Mouse (Mus musculus) neural tube, embryonic 13.5 days (tissue): Measurements from ENCODE around the gene Pheta1. TPM values are rescaled to one million over a fixed set of nuclear protein-coding genes. Genes with fewer than 3 reads are reported as not detected.

ENCODE experiments used
- ATAC-seq: fragments of 200-750 bp; cut with Nextera tagmentation; 2 replicates; pipeline ENCODE4 v1.8.0; 2017; ENCODE audit warnings: low read depth, mild to moderate bottlenecking, moderate TSS enrichment, moderate library complexity
- H3K27ac ChIP-seq: fragments of 300-500 bp; sonication (generic); replicated peaks from 2 replicates; pipeline ENCODE4 v1.5.1; 2015; ENCODE audit warnings: moderate library complexity, mild to moderate bottlenecking, inconsistent platforms
- H3K27me3 ChIP-seq: fragments of 300-500 bp; sonication (generic); 2 replicates; pipeline ENCODE4 v1.6.1; 2015; ENCODE audit warnings: mild to moderate bottlenecking, inconsistent platforms
- H3K36me3 ChIP-seq: fragments of 300-500 bp; sonication (generic); 2 replicates; pipeline ENCODE4 v1.6.1; 2015; ENCODE audit warnings: mild to moderate bottlenecking, inconsistent platforms
- H3K4me1 ChIP-seq: fragments of 300-500 bp; sonication (generic); replicated peaks from 2 replicates; pipeline ENCODE4 v1.6.1; 2015; ENCODE audit warnings: inconsistent platforms
- H3K4me2 ChIP-seq: fragments of 300-500 bp; sonication (generic); 2 replicates; pipeline ENCODE4 v1.6.1; 2015; ENCODE audit warnings: inconsistent platforms, mild to moderate bottlenecking, moderate library complexity
- H3K4me3 ChIP-seq: fragments of 300-500 bp; sonication (generic); 2 replicates; pipeline ENCODE4 v1.5.1; 2015; ENCODE audit warnings: mild to moderate bottlenecking, inconsistent platforms
- H3K9ac ChIP-seq: fragments of 300-500 bp; sonication (generic); 2 replicates; pipeline ENCODE4 v1.6.1; 2015; ENCODE audit warnings: moderate library complexity, mild to moderate bottlenecking, inconsistent platforms
- H3K9me3 ChIP-seq: fragments of 300-500 bp; sonication (generic); 2 replicates; pipeline ENCODE4 v1.6.1; 2016; ENCODE audit warnings: inconsistent platforms
- WGBS: fragments of 180-500 bp; shearing (Covaris S2); methylation state at CpG from one replicate; pipeline ENCODE4 v1.1.7; 2015; 5-methylcytosine and 5-hydroxymethylcytosine counted together
- polyA plus RNA-seq: library from polyadenylated mRNA; unstranded; fragments of >200 nt; fragmentation: Nextera tagmentation; extraction: Ambion mirVana; gene quantifications from 2 replicates; pipeline ENCODE4 v1.2.1, GENCODE M21; 2015

The Pheta1 gene
- polyA plus RNA-seq, 1 experiment from 2014 or later, result 41.5 TPM

DNA sequence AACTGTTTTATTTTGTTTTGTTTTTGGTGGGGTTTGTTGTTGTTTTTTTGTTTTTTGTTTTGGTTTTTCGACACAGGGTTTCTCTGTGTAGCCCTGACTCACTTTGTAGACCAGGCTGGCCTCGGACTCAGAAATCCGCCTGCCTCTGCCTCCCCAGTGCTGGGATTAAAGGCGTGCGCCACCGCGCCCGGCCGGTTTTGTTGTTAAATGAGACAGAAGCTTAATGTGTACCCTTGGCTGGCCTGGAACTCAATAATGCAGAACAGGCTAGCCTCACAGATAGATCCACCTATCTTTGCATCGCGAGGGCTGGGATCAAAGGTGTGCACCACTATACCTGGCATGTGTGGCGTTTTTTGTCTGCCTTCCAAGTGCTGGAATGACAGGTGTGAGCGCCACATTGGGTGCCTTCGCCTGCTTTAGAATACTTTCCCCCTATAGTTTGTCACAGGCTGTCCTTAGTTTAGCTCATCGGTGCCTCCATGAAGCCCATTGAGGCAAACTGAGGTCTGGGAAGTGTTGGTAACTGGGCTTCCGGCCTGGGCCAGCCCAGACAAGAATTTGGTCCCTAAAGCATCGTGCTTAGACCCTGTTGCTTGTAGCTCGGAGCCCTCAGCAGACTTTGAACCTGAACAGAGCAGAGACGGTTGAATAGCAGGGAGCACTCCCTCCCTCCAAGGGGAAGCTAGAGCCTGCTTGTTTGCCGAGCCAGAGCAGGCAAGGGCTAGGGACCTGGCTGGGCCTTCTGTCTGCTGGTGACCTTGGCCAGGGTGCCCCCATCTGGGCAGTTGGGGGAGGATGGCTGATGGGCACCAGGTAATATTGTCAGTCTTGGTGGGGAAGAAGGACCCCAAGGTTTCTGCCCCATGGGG, 930 bp downstream of the Pheta1 start:
- peaks cover 9% of the 10 kb centered on the region; the same call in 1 of the 2 replicates for H3K27me3 ChIP-seq
- peaks cover 31% of the 10 kb centered on the region for H3K36me3 ChIP-seq
- H3K4me1 ChIP-seq, result peaks cover 43% of the 10 kb centered on the region
- H3K9ac ChIP-seq, result peak overlapping the region; percentile 87
- H3K9me3 ChIP-seq, result no peaks in the 10 kb centered on the region
- peak overlapping the region; percentile 85 for H3K4me3 ChIP-seq
- H3K27ac ChIP-seq, result peak overlapping the region; percentile 15; the same call in 1 of the 2 replicates
- peak overlapping the region; percentile 72 for H3K4me2 ChIP-seq
- ATAC-seq, result no peak
- WGBS, result 38% methylated on average over 20 of the region's 20 CpGs

DNA sequence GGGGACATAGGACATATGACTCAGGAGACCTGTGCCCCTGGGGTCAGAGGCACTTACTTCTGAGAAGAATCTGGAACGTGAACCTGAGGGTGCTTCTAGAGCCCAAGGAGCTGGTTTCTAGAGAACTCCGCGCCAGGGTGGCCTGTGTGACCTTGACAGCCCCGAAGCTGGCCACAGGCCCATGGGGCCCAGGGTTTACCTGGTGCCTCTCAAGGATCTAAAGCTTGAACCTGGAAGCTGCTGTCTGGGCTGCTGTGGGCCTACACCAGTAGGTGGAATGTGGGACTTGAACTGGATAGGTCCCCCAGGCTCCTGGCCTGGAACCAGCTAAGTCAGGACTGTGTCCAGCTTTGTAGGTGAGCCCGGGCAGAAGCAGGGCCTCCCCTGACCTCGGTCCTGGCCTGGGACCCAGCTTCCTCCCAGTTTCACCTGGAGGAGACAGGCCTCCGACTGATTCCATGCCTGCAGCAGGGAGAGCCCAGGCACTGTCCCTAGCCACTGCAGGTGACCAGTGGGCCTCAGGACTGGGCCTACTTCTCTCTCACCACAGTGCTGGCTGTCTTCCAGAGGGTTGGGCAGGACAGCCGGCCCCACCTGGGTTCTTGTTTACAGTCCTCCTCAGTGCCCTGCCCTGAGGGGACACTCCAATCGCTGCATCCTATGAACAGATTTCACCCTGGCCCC, 4.7 kb downstream of the Pheta1 start:
- Histone ChIP-seq H3K9me3 (no peaks in the 10 kb centered on the region), H3K4me2 (no peak overlapping the region), H3K27ac (peak overlapping the region; percentile 18; the same call in 1 of the 2 replicates), H3K36me3 (peaks cover 44% of the 10 kb centered on the region), H3K27me3 (no peaks in the 10 kb centered on the region), H3K9ac (no peak overlapping the region), H3K4me1 (peaks cover 35% of the 10 kb centered on the region), H3K4me3 (no peak overlapping the region)
- WGBS, result 77% methylated on average over 9 of the region's 9 CpGs
- no peak for ATAC-seq

DNA sequence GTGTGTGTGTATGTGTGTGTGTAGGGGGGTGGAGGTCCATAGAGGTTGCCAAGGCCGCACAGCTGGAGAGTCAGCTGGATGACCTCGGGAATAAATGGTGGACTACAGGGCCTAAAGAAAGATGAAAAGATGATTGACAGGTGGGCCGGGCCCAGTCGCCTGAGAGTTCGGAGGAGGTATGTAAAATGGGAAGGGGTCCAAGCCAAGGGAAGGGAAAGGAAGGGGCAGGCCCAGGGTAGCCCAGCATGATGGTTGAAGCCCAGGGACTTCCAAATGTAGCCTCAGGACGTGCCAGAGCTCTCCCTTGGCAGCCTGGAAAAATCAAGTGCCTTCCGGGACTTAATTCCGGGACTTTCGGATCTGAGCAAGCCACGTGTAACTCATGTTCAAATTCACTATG, 6.0 kb downstream of the Pheta1 start:
- ATAC-seq, result no peak
- Histone ChIP-seq H3K4me2 (no peak overlapping the region), H3K4me3 (no peak overlapping the region), H3K27ac (no peak overlapping the region), H3K9me3 (no peaks in the 10 kb centered on the region), H3K36me3 (peaks cover 50% of the 10 kb centered on the region), H3K4me1 (peaks cover 31% of the 10 kb centered on the region), H3K9ac (no peak overlapping the region), H3K27me3 (no peaks in the 10 kb centered on the region)
- 77% methylated on average over 10 of the region's 10 CpGs for WGBS

DNA sequence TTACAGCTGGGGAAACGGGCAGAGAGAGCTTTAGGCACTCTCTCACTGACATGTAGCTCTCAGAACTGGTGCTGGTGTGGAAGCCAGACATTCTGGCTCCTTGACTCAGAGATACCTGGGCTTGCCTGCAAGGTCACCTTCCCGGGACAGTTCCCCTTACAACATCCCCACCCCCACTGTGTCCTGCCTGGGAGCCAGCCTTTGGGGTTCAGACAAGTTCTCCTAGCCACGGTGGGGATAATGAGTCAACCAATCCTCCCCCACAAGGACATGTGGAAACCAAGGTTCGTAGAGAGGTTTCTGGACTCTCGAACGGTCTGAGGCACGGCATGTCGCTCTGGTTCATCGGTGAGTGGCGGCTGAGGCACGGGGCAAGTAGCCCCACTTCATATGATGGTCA, 8.0 kb downstream of the Pheta1 start:
- H3K36me3 ChIP-seq, result peaks cover 64% of the 10 kb centered on the region
- no peak for ATAC-seq

DNA sequence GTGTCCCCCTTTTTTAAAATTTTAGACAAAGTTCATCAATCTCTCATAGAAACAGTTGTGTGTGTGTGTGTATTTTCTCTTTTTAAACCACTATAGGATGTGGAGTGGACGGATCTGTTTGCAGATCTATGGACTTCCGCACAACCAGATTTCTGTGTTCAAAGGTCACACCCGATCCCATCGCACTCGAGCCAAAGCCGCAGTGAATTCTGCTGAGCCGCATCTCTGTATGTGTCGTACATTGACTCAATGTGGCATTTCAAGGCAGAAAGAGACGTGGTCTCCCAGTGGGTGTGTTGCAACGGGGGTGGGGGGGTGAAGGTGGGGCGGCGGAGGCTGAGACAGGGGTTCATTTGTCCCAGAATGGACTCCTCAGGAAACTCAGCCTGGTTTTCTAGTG, 9.6 kb downstream of the Pheta1 start:
- no peak overlapping the region for H3K9ac ChIP-seq
- H3K9me3 ChIP-seq, result peaks cover 7% of the 10 kb centered on the region; the same call in 1 of the 2 replicates
- peaks cover 10% of the 10 kb centered on the region for H3K4me1 ChIP-seq
- H3K27me3 ChIP-seq, result no peaks in the 10 kb centered on the region
- H3K4me2 ChIP-seq, result no peak overlapping the region
- H3K27ac ChIP-seq, result no peak overlapping the region
- peaks cover 51% of the 10 kb centered on the region for H3K36me3 ChIP-seq
- no peak for ATAC-seq
- H3K4me3 ChIP-seq, result no peak overlapping the region
- WGBS, result 92% methylated on average over 12 of the region's 12 CpGs

More for the DNA sequence above, 8.0 kb downstream of the Pheta1 start:
- H3K4me3 ChIP-seq, result no peak overlapping the region
- peaks cover 11% of the 10 kb centered on the region for H3K4me1 ChIP-seq
- no peak overlapping the region for H3K9ac ChIP-seq
- H3K27ac ChIP-seq, result no peak overlapping the region
- H3K9me3 ChIP-seq, result peaks cover 7% of the 10 kb centered on the region; the same call in 1 of the 2 replicates
- no peak overlapping the region for H3K4me2 ChIP-seq
- no peaks in the 10 kb centered on the region for H3K27me3 ChIP-seq
- WGBS, result 85% methylated on average over 11 of the region's 11 CpGs

DNA sequence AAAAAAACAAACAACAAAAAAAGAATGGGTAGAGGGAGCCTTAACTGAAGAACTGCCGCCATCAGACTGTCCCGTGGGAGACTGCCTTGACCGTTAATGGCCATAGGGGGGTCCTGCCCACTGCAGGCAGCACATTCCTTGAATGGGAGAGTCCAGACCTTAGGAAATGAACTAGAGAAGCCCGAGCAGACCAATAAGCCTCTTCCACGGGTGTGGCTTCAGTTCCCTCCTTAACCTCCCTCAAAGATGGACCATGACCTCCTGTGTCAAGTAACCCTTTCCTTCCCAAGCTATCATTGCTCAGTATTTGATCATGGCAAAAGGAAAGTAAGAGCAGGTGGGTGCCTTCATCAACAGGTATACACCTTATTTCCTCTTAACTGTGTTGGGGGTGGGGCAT, 13.2 kb downstream of the Pheta1 start:
- Histone ChIP-seq H3K27me3 (no peaks in the 10 kb centered on the region), H3K4me1 (no peaks in the 10 kb centered on the region), H3K9me3 (peaks cover 7% of the 10 kb centered on the region; the same call in 1 of the 2 replicates), H3K27ac (no peak overlapping the region), H3K9ac (no peak overlapping the region), H3K36me3 (peaks cover 42% of the 10 kb centered on the region), H3K4me3 (no peak overlapping the region), H3K4me2 (no peak overlapping the region)
- ATAC-seq, result no peak
- 55% methylated on average over 5 of the region's 5 CpGs for WGBS

DNA sequence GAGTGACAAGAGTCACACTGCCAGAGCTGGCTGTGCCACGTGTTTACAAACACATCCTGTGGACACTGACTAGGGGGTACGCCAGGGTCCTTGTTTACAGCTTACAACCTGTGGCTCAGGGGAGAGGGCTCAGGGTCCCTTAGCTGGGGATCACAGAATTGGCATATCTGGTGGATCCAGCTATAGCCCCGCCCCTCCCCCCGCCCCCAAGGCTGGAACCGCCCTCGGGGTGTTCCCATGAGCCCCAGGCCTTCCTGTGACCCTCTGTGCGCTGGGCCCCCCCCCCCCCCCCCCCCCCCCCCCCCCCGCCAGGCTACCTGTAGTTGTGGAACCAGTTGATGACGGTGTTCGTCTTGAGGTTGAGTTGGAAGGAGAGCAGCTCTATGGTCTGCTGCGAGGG, 15.5 kb downstream of the Pheta1 start:
- WGBS, result 13% methylated on average over 8 of the region's 11 CpGs
- H3K4me2 ChIP-seq, result no peak overlapping the region
- H3K36me3 ChIP-seq, result peaks cover 45% of the 10 kb centered on the region
- no peak overlapping the region for H3K4me3 ChIP-seq
- no peaks in the 10 kb centered on the region for H3K27me3 ChIP-seq
- peaks cover 7% of the 10 kb centered on the region; the same call in 1 of the 2 replicates for H3K9me3 ChIP-seq
- H3K27ac ChIP-seq, result no peak overlapping the region
- H3K4me1 ChIP-seq, result no peaks in the 10 kb centered on the region
- ATAC-seq, result no peak
- H3K9ac ChIP-seq, result no peak overlapping the region

DNA sequence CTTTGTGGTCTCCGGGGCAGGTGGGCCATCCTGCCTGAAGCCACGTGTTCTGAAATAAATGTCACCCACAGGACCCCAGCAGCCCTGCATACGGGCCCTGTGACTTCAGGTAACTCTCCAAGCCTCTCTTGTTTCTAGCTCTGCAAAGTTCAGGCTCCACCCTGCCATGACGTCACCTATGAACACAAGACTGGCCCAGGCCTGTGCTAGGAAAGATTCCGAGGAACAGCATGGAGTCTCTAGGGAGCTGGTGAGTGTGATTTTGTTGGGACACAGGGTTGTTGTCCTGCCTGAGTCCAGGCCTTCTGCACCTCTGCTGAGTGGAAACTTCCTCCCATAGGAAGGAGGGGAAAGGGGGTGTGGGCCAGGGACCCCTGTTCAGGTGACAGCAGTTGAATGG, 19.2 kb downstream of the Pheta1 start:
- 74% methylated on average over 5 of the region's 5 CpGs for WGBS
- H3K27ac ChIP-seq, result no peak overlapping the region
- H3K36me3 ChIP-seq, result peaks cover 26% of the 10 kb centered on the region
- H3K4me2 ChIP-seq, result no peak overlapping the region
- ATAC-seq, result no peak
- no peak overlapping the region for H3K4me3 ChIP-seq
- no peaks in the 10 kb centered on the region for H3K4me1 ChIP-seq
- H3K9me3 ChIP-seq, result no peaks in the 10 kb centered on the region
- no peaks in the 10 kb centered on the region for H3K27me3 ChIP-seq
- no peak overlapping the region for H3K9ac ChIP-seq

DNA sequence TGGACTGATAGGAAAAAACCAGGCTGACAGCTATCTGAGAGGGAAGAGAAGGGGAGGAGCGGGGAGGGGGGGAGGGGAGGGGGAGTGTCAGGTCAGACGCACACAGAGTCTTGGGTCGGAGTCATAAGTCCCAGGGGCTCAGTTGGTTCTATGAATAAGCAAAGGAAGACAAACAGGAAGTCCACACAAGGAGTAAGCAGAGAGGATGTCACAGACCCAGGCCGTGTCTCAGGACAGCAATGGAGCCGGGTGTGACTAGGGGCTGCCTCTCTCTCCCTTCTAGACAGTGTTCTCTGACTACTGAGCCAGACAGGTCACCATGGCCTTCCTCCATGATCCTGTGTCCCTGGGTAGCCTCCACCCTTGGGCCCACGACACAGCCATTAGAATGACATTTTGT, 22.0 kb downstream of the Pheta1 start:
- WGBS, result 72% methylated on average over 6 of the region's 6 CpGs
- Histone ChIP-seq H3K4me2 (no peak overlapping the region), H3K36me3 (peaks cover 49% of the 10 kb centered on the region), H3K9me3 (no peaks in the 10 kb centered on the region), H3K27me3 (no peaks in the 10 kb centered on the region), H3K27ac (no peak overlapping the region), H3K4me1 (no peaks in the 10 kb centered on the region), H3K9ac (no peak overlapping the region), H3K4me3 (no peak overlapping the region)
- no peak for ATAC-seq

DNA sequence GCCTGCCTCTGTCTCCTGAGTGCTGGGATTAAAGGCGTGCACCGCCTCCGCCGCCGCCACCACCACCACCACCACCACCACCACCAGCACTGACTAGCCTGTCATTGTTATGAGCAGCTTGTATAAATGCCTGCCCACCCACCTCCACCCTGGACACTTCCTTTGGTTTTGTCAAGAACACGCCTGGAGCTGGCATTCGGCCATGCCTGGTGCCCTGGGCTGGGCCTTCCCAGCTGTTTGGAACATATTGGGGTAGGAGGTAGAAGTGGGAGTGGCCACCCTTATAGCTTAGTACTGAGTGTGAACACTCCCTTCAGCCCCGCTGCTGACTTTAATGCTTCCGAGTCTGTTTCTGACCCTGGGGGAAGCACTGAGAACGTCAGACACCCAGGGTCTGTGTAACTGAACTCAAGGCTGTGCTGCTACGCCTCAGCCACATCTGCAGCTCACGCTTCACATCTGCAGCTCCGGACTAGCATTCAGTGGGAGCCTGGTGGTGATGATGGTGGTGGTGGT, 22.8 kb downstream of the Pheta1 start:
- Histone ChIP-seq H3K9ac (no peak overlapping the region), H3K4me1 (no peaks in the 10 kb centered on the region), H3K4me3 (no peak overlapping the region), H3K4me2 (no peak overlapping the region), H3K27me3 (no peaks in the 10 kb centered on the region), H3K27ac (no peak overlapping the region), H3K36me3 (peaks cover 53% of the 10 kb centered on the region), H3K9me3 (no peaks in the 10 kb centered on the region)
- 87% methylated on average over 13 of the region's 13 CpGs for WGBS
- no peak for ATAC-seq

DNA sequence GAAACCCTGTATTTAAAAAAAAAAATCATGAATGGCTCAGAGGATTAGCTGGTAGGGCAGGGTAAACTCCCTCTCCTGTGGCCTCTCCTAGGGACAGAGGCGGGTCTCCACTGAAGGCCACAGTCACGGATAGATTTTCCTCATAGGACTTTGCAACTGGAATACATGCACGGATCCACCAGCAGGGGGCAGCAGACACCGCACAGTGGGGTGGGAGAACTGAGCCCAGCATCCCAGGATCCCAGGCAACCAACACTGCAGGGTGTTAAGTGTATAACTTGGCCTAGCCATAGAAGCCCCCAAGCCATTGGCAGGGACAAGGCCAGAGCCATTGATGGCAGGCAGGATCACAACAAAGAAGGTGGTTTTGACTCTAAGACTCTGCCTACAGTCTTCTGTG, 23.4 kb downstream of the Pheta1 start:
- ATAC-seq, result peak; percentile 61; the same call in 1 of the 2 replicates
- Histone ChIP-seq H3K9ac (no peak overlapping the region), H3K27me3 (no peaks in the 10 kb centered on the region), H3K4me3 (no peak overlapping the region), H3K36me3 (peaks cover 59% of the 10 kb centered on the region), H3K4me2 (no peak overlapping the region), H3K9me3 (no peaks in the 10 kb centered on the region), H3K27ac (no peak overlapping the region), H3K4me1 (no peaks in the 10 kb centered on the region)
- 5% methylated on average over 4 of the region's 4 CpGs for WGBS

DNA sequence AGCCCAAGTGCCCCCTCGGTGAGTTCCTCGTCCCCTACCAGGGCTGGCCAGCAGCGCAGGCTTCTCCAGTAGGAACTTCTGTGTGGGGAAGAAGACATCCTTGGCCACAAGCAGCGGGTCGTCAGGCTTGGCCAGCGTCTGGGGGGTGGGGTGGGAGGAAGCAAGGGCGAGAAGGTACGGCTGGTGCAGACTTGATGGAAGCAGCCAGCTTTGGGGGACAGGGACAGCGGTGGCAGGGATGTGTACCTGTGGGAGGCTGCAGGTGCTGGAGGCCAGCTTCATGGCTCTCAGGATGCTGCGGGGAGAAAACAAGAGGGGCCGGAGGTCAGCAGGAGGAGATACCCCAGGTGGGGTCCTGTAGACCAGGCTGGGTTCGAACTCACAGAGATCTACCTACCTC, 26.3 kb downstream of the Pheta1 start:
- Histone ChIP-seq H3K4me3 (no peak overlapping the region), H3K9ac (no peak overlapping the region), H3K27ac (no peak overlapping the region), H3K4me1 (0 out of 2 replicates have a peak, but pooled peaks cover 9% of the 10 kb centered on the region), H3K4me2 (no peak overlapping the region), H3K27me3 (no peaks in the 10 kb centered on the region), H3K9me3 (no peaks in the 10 kb centered on the region), H3K36me3 (peaks cover 54% of the 10 kb centered on the region)
- no peak for ATAC-seq
- whole genome bisulfite sequencing, result 92% methylated on average over 12 of the region's 12 CpGs
